In genomic region chr2:155991151-155991550, GRCm38 (mm10) we compare ENCODE assay signal across 19 mouse cellular contexts. TPM values are rescaled to one million over a fixed set of nuclear protein-coding genes. Genes with fewer than 3 reads are reported as not detected.
DNase-seq lines count a peak whose midpoint lies in the region; ATAC-seq and TF ChIP-seq lines count a peak whose summit lies in the region.
"Had no signal": no experiment of that assay in that cellular context is flagged by ENCODE, and none has a peak within 500 bp of the region (broad histone marks: within the 10 kb centered on the region; RNA-seq: fewer than 3 reads in every experiment).

No protein-coding gene starts in this region.

- H3K27ac ChIP-seq in heart, embryonic 12.5 days (ENCODE audit: poor library complexity, severe bottlenecking) = no peak overlapping the region
- 0 out of 2 replicates have a peak overlapping the region, but pooled peaks have one; percentile 66 for H3K27ac ChIP-seq in intestine, postnatal 0 days (ENCODE audit: low read depth, low read length)
- no peak overlapping the region for H3K27ac ChIP-seq in left cerebral cortex, adult 2 months
- H3K27ac ChIP-seq: neural tube, embryonic 12.5 days had no signal

- no peak overlapping the region for H3K4me2 ChIP-seq in heart, embryonic 12.5 days
- no peak overlapping the region for H3K4me2 ChIP-seq in intestine, postnatal 0 days (replicated peaks; ENCODE audit: low read depth)
- H3K4me2 ChIP-seq: neural tube, embryonic 12.5 days had no signal

- no peak for DNase-seq in heart, adult 8-10 months (ENCODE audit: low spot score)
- DNase-seq in testis, postnatal 14 days (ENCODE audit: low spot score) = peak; percentile 31
- no peak for DNase-seq in testis, postnatal 10 days (ENCODE audit: low spot score)
- DNase-seq in left cerebral cortex, adult 2 months (ENCODE audit: extremely low spot score in 1 of 2, low spot score in 2 of 2) = no peak
- DNase-seq: adrenal gland, postnatal 10 days; B cell, adult 2 months; kidney, adult 11 months; kidney, postnatal 14 days had no signal

- 0 out of 2 replicates have a peak overlapping the region, but pooled peaks have one; percentile 9 for H3K9ac ChIP-seq in heart, embryonic 12.5 days
- H3K9ac ChIP-seq in intestine, postnatal 0 days (ENCODE audit: low read depth, low read length) = no peak overlapping the region
- H3K9ac ChIP-seq: neural tube, embryonic 12.5 days had no signal

- peaks cover 94% of the 10 kb centered on the region for H3K36me3 ChIP-seq in heart, embryonic 12.5 days
- H3K36me3 ChIP-seq in intestine, postnatal 0 days (ENCODE audit: control insufficient read depth, insufficient read depth) = peaks cover 59% of the 10 kb centered on the region

- ATAC-seq in heart, embryonic 12.5 days (ENCODE audit: insufficient number of reproducible peaks, low FRiP score) = no peak
- no peak for ATAC-seq in intestine, postnatal 0 days
- ATAC-seq in frontal cortex, adult (ENCODE audit: low TSS enrichment) = no peak
- ATAC-seq in megakaryocyte-erythroid progenitor cell, adult 5-6 weeks (replicated peaks; ENCODE audit: low FRiP score, low TSS enrichment, poor library complexity, severe bottlenecking) = no peak
- ATAC-seq: midbrain, embryonic 16.5 days had no signal

- no peaks in the 10 kb centered on the region for H3K9me3 ChIP-seq in heart, embryonic 12.5 days (replicated peaks)
- H3K9me3 ChIP-seq in intestine, postnatal 0 days (ENCODE audit: control insufficient read depth) = no peaks in the 10 kb centered on the region
- H3K9me3 ChIP-seq: neural tube, embryonic 12.5 days had no signal

- TF ChIP-seq CTCF in intestine, postnatal 0 days (IDR thresholded peaks at IDR 0.05; ENCODE audit: low read depth) = no peak
- no peak for TF ChIP-seq CTCF in left cerebral cortex, adult 2 months (IDR thresholded peaks at IDR 0.05)

- WGBS in heart, embryonic 12.5 days = 75% methylated on average over 10 of the region's 10 CpGs
- WGBS in intestine, postnatal 0 days = 70% methylated on average over 10 of the region's 10 CpGs

- H3K4me1 ChIP-seq in heart, embryonic 12.5 days (replicated peaks) = peaks cover 8% of the 10 kb centered on the region
- peaks cover 3% of the 10 kb centered on the region; the same call in 1 of the 2 replicates for H3K4me1 ChIP-seq in intestine, postnatal 0 days (replicated peaks; ENCODE audit: control insufficient read depth, insufficient read depth, low read length)
- H3K4me1 ChIP-seq: neural tube, embryonic 12.5 days had no signal

- intact Hi-C loops in left cerebral cortex, adult 2 months (cut with DNase I) = no loop called here

- H3K27me3 ChIP-seq in heart, embryonic 12.5 days (replicated peaks) = no peaks in the 10 kb centered on the region
- H3K27me3 ChIP-seq in intestine, postnatal 0 days (replicated peaks; ENCODE audit: control insufficient read depth, insufficient read depth, low read length) = no peaks in the 10 kb centered on the region
- H3K27me3 ChIP-seq: neural tube, embryonic 12.5 days had no signal

- H3K4me3 ChIP-seq in heart, embryonic 12.5 days = no peak overlapping the region
- H3K4me3 ChIP-seq in intestine, postnatal 0 days (ENCODE audit: low read depth, low read length) = no peak overlapping the region
- no peak overlapping the region for H3K4me3 ChIP-seq in left cerebral cortex, adult 2 months
- H3K4me3 ChIP-seq: neural tube, embryonic 12.5 days had no signal

RNA-seq across cellular contexts. Expression of gene 6430550D23Rik, which starts 16.6 kb away (rescaled TPM):
- 0.93 and 1.1 TPM in 2 replicates for polyA plus RNA-seq in heart, embryonic 12.5 days (2016; fragmentation: Nextera tagmentation; extraction: Ambion mirVana)
- total RNA-seq in heart, adult 8-10 months (2022) = 1 to 10 TPM in 1 of 4 experiments, under 1 TPM in 3; 0.14 to 2.0 (median 0.53) TPM
- 0.59 and 1.5 TPM in 2 replicates for polyA plus RNA-seq in intestine, postnatal 0 days (2015; fragmentation: Nextera tagmentation; extraction: Ambion mirVana)
- total RNA-seq in left cerebral cortex, adult 2 months (2021) = 1 to 10 TPM; 1.4 to 2.0 TPM
- total RNA-seq in megakaryocyte-erythroid progenitor cell, adult 5-6 weeks (2014; fragmentation: Nextera tagmentation) = 0.37 and 1.3 TPM in 2 replicates
- 7.0 TPM in 1 of 2 replicates, not detected in the other for total RNA-seq in megakaryocyte-erythroid progenitor cell, adult 5-6 weeks (2017)

RNA-seq across cellular contexts. Expression of gene Ergic3, which starts 16.7 kb away (rescaled TPM):
- polyA plus RNA-seq in heart, embryonic 12.5 days (2016; fragmentation: Nextera tagmentation; extraction: Ambion mirVana) = 137 and 142 TPM in 2 replicates
- total RNA-seq in heart, adult 8-10 months (2022) = 10 to 100 TPM; 58.2 to 67.2 (median 66.3) TPM
- 227 and 235 TPM in 2 replicates for polyA plus RNA-seq in intestine, postnatal 0 days (2015; fragmentation: Nextera tagmentation; extraction: Ambion mirVana)
- 100 to 1,000 TPM; 187 to 188 TPM for total RNA-seq in left cerebral cortex, adult 2 months (2021)
- 160 TPM in 2 replicates for total RNA-seq in megakaryocyte-erythroid progenitor cell, adult 5-6 weeks (2014; fragmentation: Nextera tagmentation)
- 68.0 and 100 TPM in 2 replicates for total RNA-seq in megakaryocyte-erythroid progenitor cell, adult 5-6 weeks (2017)

RNA-seq across cellular contexts. Expression of gene Cep250, which starts 34.9 kb away (rescaled TPM):
- 10.7 and 13.0 TPM in 2 replicates for polyA plus RNA-seq in heart, embryonic 12.5 days (2016; fragmentation: Nextera tagmentation; extraction: Ambion mirVana)
- 1 to 10 TPM; 4.1 to 8.8 (median 6.0) TPM for total RNA-seq in heart, adult 8-10 months (2022)
- polyA plus RNA-seq in intestine, postnatal 0 days (2015; fragmentation: Nextera tagmentation; extraction: Ambion mirVana) = 4.0 and 5.9 TPM in 2 replicates
- 10 to 100 TPM; 19.5 to 19.9 TPM for total RNA-seq in left cerebral cortex, adult 2 months (2021)
- 22.0 and 26.1 TPM in 2 replicates for total RNA-seq in megakaryocyte-erythroid progenitor cell, adult 5-6 weeks (2014; fragmentation: Nextera tagmentation)
- 23.9 and 27.9 TPM in 2 replicates for total RNA-seq in megakaryocyte-erythroid progenitor cell, adult 5-6 weeks (2017)

RNA-seq across cellular contexts. Expression of gene Gdf5, which starts 46.0 kb away (rescaled TPM):
- 0.36 and 0.42 TPM in 2 replicates for polyA plus RNA-seq in heart, embryonic 12.5 days (2016; fragmentation: Nextera tagmentation; extraction: Ambion mirVana)
- total RNA-seq in heart, adult 8-10 months (2022) = not detected
- polyA plus RNA-seq in intestine, postnatal 0 days (2015; fragmentation: Nextera tagmentation; extraction: Ambion mirVana) = 0.26 and 1.0 TPM in 2 replicates
- total RNA-seq in left cerebral cortex, adult 2 months (2021) = under 1 TPM in 1 of 2 experiments, not detected in 1; 0.25 TPM
- not detected in 2 replicates for total RNA-seq in megakaryocyte-erythroid progenitor cell, adult 5-6 weeks (2014; fragmentation: Nextera tagmentation)
- total RNA-seq in megakaryocyte-erythroid progenitor cell, adult 5-6 weeks (2017) = not detected in 2 replicates
- polyA plus RNA-seq: small intestine, adult 2 months had no signal

RNA-seq across cellular contexts. Expression of gene Gm15557, which starts 50.6 kb away (rescaled TPM):
- not detected in 2 replicates for polyA plus RNA-seq in heart, embryonic 12.5 days (2016; fragmentation: Nextera tagmentation; extraction: Ambion mirVana)
- total RNA-seq in heart, adult 8-10 months (2022) = not detected
- not detected in 2 replicates for polyA plus RNA-seq in intestine, postnatal 0 days (2015; fragmentation: Nextera tagmentation; extraction: Ambion mirVana)
- total RNA-seq in left cerebral cortex, adult 2 months (2021) = not detected
- not detected in 2 replicates for total RNA-seq in megakaryocyte-erythroid progenitor cell, adult 5-6 weeks (2014; fragmentation: Nextera tagmentation)
- total RNA-seq in megakaryocyte-erythroid progenitor cell, adult 5-6 weeks (2017) = not detected in 2 replicates
- total RNA-seq: adrenal gland, postnatal 10 days had no signal
- polyA plus RNA-seq: frontal cortex, adult 2 months; gonadal fat pad, adult 2 months; heart, postnatal 0 days; midbrain, embryonic 16.5 days; neural tube, embryonic 12.5 days; small intestine, adult 2 months; stomach, embryonic 16.5 days had no signal
